Mouse (Mus musculus) forebrain, postnatal 0 days (tissue): ENCODE data around the gene Psmb9. TPM values are rescaled to one million over a fixed set of nuclear protein-coding genes. Genes with fewer than 3 reads are reported as not detected.
"Not testable (repeated sequence)": the region's sequence is repeated elsewhere in the genome, so short reads cannot be mapped to it uniquely, and the experiment has no call there.

Source experiments
- ATAC-seq: fragments of 200-750 bp; cut with Nextera tagmentation; 2 replicates; pipeline ENCODE4 v1.8.0; 2017; ENCODE audit warnings: mild to moderate bottlenecking, moderate library complexity
- DNase-seq: peaks from one replicate; pipeline ENCODE4 v3.0.0-alpha.2; 2015
- H3K27ac ChIP-seq: fragments of 300-500 bp; sonication (generic); 2 replicates; pipeline ENCODE4 v1.5.1; 2014; ENCODE audit warnings: low read depth, mild to moderate bottlenecking, antibody characterized with exemption, low read length, moderate library complexity, mixed read lengths
- H3K27me3 ChIP-seq: fragments of 300-500 bp; sonication (generic); 2 replicates; pipeline ENCODE4 v1.6.1; 2014; ENCODE audit warnings: mild to moderate bottlenecking, low read length, mixed read lengths; ENCODE audit not compliant: insufficient read depth
- H3K36me3 ChIP-seq: fragments of 300-500 bp; sonication (generic); 2 replicates; pipeline ENCODE4 v1.6.1; 2014; ENCODE audit warnings: mild to moderate bottlenecking, moderate library complexity; ENCODE audit not compliant: insufficient read depth
- H3K4me1 ChIP-seq: fragments of 300-500 bp; sonication (generic); 2 replicates; pipeline ENCODE4 v1.6.1; 2014; ENCODE audit warnings: antibody characterized with exemption; ENCODE audit not compliant: insufficient read depth
- H3K4me2 ChIP-seq: fragments of 300-500 bp; sonication (generic); 2 replicates; pipeline ENCODE4 v1.6.1; 2014; ENCODE audit warnings: low read depth, mild to moderate bottlenecking, moderate library complexity
- H3K4me3 ChIP-seq: fragments of 300-500 bp; sonication (generic); 2 replicates; pipeline ENCODE4 v1.5.1; 2014; ENCODE audit warnings: low read depth, low read length, mixed read lengths
- H3K9ac ChIP-seq: fragments of 300-500 bp; sonication (generic); 2 replicates; pipeline ENCODE4 v1.6.1; 2014; ENCODE audit warnings: mild to moderate bottlenecking
- H3K9me3 ChIP-seq: fragments of 300-500 bp; sonication (generic); 2 replicates; pipeline ENCODE4 v1.6.1; 2016; ENCODE audit warnings: low read length
- CTCF ChIP-seq: sonication (generic); IDR thresholded peaks from 2 replicates; pipeline ENCODE4 v1.5.1; 2016; ENCODE audit warnings: antibody characterized with exemption, control low read depth, low read depth
- WGBS: fragments of 180-500 bp; shearing (Covaris S2); extraction: QIAGEN DNeasy Blood & Tissue Kit; methylation state at CpG from one replicate; pipeline ENCODE4 v1.1.7; 2014; 5-methylcytosine and 5-hydroxymethylcytosine counted together
- polyA plus RNA-seq: library from polyadenylated mRNA; unstranded; fragments of >200 nt; fragmentation: Nextera tagmentation; extraction: Ambion mirVana; gene quantifications from 2 replicates; pipeline ENCODE4 v1.2.1, GENCODE M21; 2015
- total RNA-seq: library from RNA; depleted of rRNA; stranded (reverse); fragments of >200 nt; gene quantifications from 2 replicates; pipeline ENCODE4 v1.2.3, GENCODE M21; 2014; rRNA removed

The Psmb9 gene
- total RNA-seq, result 1.2 and 1.9 TPM in 2 replicates
- polyA plus RNA-seq, result 2.0 and 2.3 TPM in 2 replicates

GRCm38 (mm10) chr17:34187261-34187916, at the start of gene Psmb9, which contains the start of gene Tap1:
Gene Psmb9 (minus strand): TSS chr17:34187764.
Gene Tap1 (plus strand): TSS chr17:34187553.
- Histone ChIP-seq H3K4me2 (peak within 1 kb of the TSS; percentile 90), H3K4me1 (peaks cover 7% of the 10 kb centered on the region; the same call in 1 of the 2 replicates), H3K27me3 (peaks cover 16% of the 10 kb centered on the region), H3K4me3 (peak within 1 kb of the TSS; percentile 53), H3K9ac (peak within 1 kb of the TSS; percentile 58), H3K27ac (peak within 1 kb of the TSS; percentile 57; the same call in 1 of the 2 replicates), H3K36me3 (no peaks in the 10 kb centered on the region), H3K9me3 (no peaks in the 10 kb centered on the region)
- no peak for TF ChIP-seq CTCF
- WGBS, result 2% methylated on average over 46 of the region's 46 CpGs
- ATAC-seq, result peak; percentile 98
- peak; percentile 94 for DNase-seq

- peak; percentile 29 for DNase-seq
Measured at GRCm38 (mm10) chr17:34236691-34237090, 49.1 kb upstream of the Psmb9 start.

GRCm38 (mm10) chr17:34234926-34235325, 47.4 kb upstream of the Psmb9 start:
- Histone ChIP-seq H3K4me2 (no peak overlapping the region), H3K27ac (no peak overlapping the region), H3K9me3 (no peaks in the 10 kb centered on the region), H3K36me3 (no peaks in the 10 kb centered on the region), H3K4me3 (no peak overlapping the region), H3K4me1 (no peaks in the 10 kb centered on the region), H3K9ac (no peak overlapping the region), H3K27me3 (no peaks in the 10 kb centered on the region)
- WGBS, result 47% methylated on average over 9 of the region's 9 CpGs
- ATAC-seq (peak; percentile 71), DNase-seq (peak; percentile 63)
- TF ChIP-seq CTCF, result peak; percentile 84

More at GRCm38 (mm10) chr17:34236691-34237090, 49.1 kb upstream of the Psmb9 start:
- no peak for TF ChIP-seq CTCF
- Histone ChIP-seq H3K4me1 (no peaks in the 10 kb centered on the region), H3K36me3 (no peaks in the 10 kb centered on the region), H3K27ac (no peak overlapping the region), H3K9me3 (no peaks in the 10 kb centered on the region), H3K27me3 (no peaks in the 10 kb centered on the region), H3K4me3 (no peak overlapping the region), H3K4me2 (no peak overlapping the region), H3K9ac (no peak overlapping the region)
- no peak for ATAC-seq
- 76% methylated on average over 5 of the region's 5 CpGs for WGBS

GRCm38 (mm10) chr17:34232021-34232420, 44.5 kb upstream of the Psmb9 start:
- 92% methylated on average over 5 of the region's 7 CpGs for WGBS
- H3K27me3 ChIP-seq, H3K9ac ChIP-seq, H3K36me3 ChIP-seq, H3K27ac ChIP-seq, H3K4me3 ChIP-seq, H3K4me1 ChIP-seq, H3K4me2 ChIP-seq, DNase-seq, ATAC-seq, H3K9me3 ChIP-seq: not testable (repeated sequence)

GRCm38 (mm10) chr17:34230971-34231370, 43.4 kb upstream of the Psmb9 start:
- not testable (repeated sequence) for ATAC-seq, H3K4me3 ChIP-seq, H3K9ac ChIP-seq, H3K36me3 ChIP-seq, H3K27me3 ChIP-seq, H3K4me2 ChIP-seq, H3K27ac ChIP-seq, H3K9me3 ChIP-seq, DNase-seq, H3K4me1 ChIP-seq
- 88% methylated on average over 4 of the region's 9 CpGs for WGBS

- not testable (repeated sequence) for H3K27me3 ChIP-seq, H3K27ac ChIP-seq, H3K4me2 ChIP-seq, H3K9ac ChIP-seq, H3K4me3 ChIP-seq, DNase-seq, H3K4me1 ChIP-seq, ATAC-seq, H3K36me3 ChIP-seq, H3K9me3 ChIP-seq
- 98% methylated on average over 13 of the region's 23 CpGs for WGBS
Measured at GRCm38 (mm10) chr17:34225911-34226310, 38.3 kb upstream of the Psmb9 start.

- Histone ChIP-seq H3K9ac (no peak overlapping the region), H3K27me3 (no peaks in the 10 kb centered on the region), H3K4me2 (no peak overlapping the region), H3K4me3 (no peak overlapping the region), H3K9me3 (no peaks in the 10 kb centered on the region), H3K27ac (no peak overlapping the region), H3K36me3 (no peaks in the 10 kb centered on the region), H3K4me1 (no peaks in the 10 kb centered on the region)
- 94% methylated on average over 8 of the region's 8 CpGs for WGBS
- ATAC-seq, result no peak
- DNase-seq, result no peak
- no peak for TF ChIP-seq CTCF
Measured at GRCm38 (mm10) chr17:34225426-34225825, 37.9 kb upstream of the Psmb9 start.
